Mouse (Mus musculus) intestine, postnatal 0 days (tissue): ENCODE measurements around the gene Entpd1. TPM values are rescaled to one million over a fixed set of nuclear protein-coding genes. Genes with fewer than 3 reads are reported as not detected.

Experiments
- ATAC-seq: fragments of 200-750 bp; cut with Nextera tagmentation; 2 replicates; pipeline ENCODE4 v1.8.0; 2017; ENCODE audit warnings: mild to moderate bottlenecking, moderate TSS enrichment, moderate library complexity
- H3K27ac ChIP-seq: fragments of 300-500 bp; sonication (generic); 2 replicates; pipeline ENCODE4 v1.5.1; 2014; ENCODE audit warnings: mild to moderate bottlenecking, low read depth, low read length, moderate library complexity
- H3K27me3 ChIP-seq: fragments of 300-500 bp; sonication (generic); replicated peaks from 2 replicates; pipeline ENCODE4 v1.6.1; 2014; ENCODE audit warnings: low read length, mixed read lengths; ENCODE audit not compliant: control insufficient read depth, insufficient read depth
- H3K36me3 ChIP-seq: fragments of 300-500 bp; sonication (generic); 2 replicates; pipeline ENCODE4 v1.6.1; 2014; ENCODE audit warnings: mild to moderate bottlenecking, moderate library complexity; ENCODE audit not compliant: control insufficient read depth, insufficient read depth
- H3K4me1 ChIP-seq: fragments of 300-500 bp; sonication (generic); replicated peaks from 2 replicates; pipeline ENCODE4 v1.6.1; 2014; ENCODE audit warnings: antibody characterized with exemption, low read length, mixed read lengths; ENCODE audit not compliant: control insufficient read depth, insufficient read depth
- H3K4me2 ChIP-seq: fragments of 300-500 bp; sonication (generic); replicated peaks from 2 replicates; pipeline ENCODE4 v1.6.1; 2014; ENCODE audit warnings: low read depth, mild to moderate bottlenecking, moderate library complexity
- H3K4me3 ChIP-seq: fragments of 300-500 bp; sonication (generic); 2 replicates; pipeline ENCODE4 v1.5.1; 2014; ENCODE audit warnings: low read depth, low read length
- H3K9ac ChIP-seq: fragments of 300-500 bp; sonication (generic); 2 replicates; pipeline ENCODE4 v1.6.1; 2014; ENCODE audit warnings: mild to moderate bottlenecking, low read depth, low read length
- H3K9me3 ChIP-seq: fragments of 300-500 bp; sonication (generic); 2 replicates; pipeline ENCODE4 v1.6.1; 2016; ENCODE audit warnings: mixed run types; ENCODE audit not compliant: control insufficient read depth
- CTCF ChIP-seq: sonication (generic); IDR thresholded peaks from 2 replicates; pipeline ENCODE4 v1.5.1; 2016; ENCODE audit warnings: low read depth, mild to moderate bottlenecking, control low read depth, antibody characterized with exemption, moderate library complexity
- WGBS: fragments of 180-500 bp; shearing (Covaris S2); extraction: QIAGEN DNeasy Blood & Tissue Kit; methylation state at CpG from one replicate; pipeline ENCODE4 v1.1.7; 2014; 5-methylcytosine and 5-hydroxymethylcytosine counted together
- polyA plus RNA-seq: library from polyadenylated mRNA; unstranded; fragments of >200 nt; fragmentation: Nextera tagmentation; extraction: Ambion mirVana; gene quantifications from 2 replicates; pipeline ENCODE4 v1.2.1, GENCODE M21; 2015

Entpd1 gene
- polyA plus RNA-seq, 1 experiment from 2014 or later = 6.8 TPM

DNA sequence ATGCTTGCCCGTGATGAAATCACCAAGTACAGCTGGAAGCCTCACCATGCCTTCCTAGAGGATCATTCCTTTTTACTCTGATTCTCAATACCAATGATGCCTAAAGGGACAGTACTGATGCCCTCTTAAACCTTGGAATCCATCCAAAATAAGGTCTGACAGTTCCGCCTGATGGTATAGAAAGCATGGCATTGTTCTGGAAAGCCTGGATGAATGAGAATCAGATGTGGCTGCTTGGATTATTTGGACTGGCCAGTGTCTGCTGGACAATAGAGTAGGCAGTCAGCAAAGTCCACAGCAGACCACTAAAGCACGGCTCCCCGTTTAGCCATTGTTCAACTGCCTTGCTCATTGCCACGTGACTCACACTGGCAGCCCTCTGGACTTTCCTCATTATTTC is 87.7 kb downstream of the Entpd1 start:
- Histone ChIP-seq H3K27me3 (no peaks in the 10 kb centered on the region), H3K4me2 (no peak overlapping the region), H3K36me3 (no peaks in the 10 kb centered on the region), H3K27ac (no peak overlapping the region), H3K4me1 (no peaks in the 10 kb centered on the region), H3K9ac (no peak overlapping the region), H3K9me3 (no peaks in the 10 kb centered on the region), H3K4me3 (no peak overlapping the region)
- ATAC-seq = no peak
- no peak for TF ChIP-seq CTCF
- WGBS = 87% methylated on average over 5 of the region's 5 CpGs

DNA sequence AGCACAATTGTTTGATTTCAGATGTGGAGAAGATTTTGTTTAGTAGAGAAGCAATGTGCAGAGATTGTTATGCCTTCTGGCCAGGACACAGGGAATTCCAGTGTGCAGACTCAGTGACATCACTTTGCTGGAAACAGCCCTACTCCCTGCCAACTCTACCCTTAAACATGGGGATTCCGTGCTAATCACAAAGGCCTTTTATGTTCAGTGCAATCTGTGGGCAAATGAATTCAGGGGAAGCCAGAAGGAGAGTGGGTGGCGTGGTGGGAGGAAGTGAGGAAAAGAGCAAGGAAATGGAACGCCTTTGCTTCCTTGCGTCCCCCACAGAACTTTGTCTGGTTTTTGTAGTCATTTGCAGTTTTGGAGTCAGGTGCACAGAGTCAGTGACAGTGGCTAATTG is 90.2 kb downstream of the Entpd1 start:
- no peak for ATAC-seq
- Histone ChIP-seq H3K27me3 (no peaks in the 10 kb centered on the region), H3K36me3 (no peaks in the 10 kb centered on the region), H3K4me2 (no peak overlapping the region), H3K9me3 (no peaks in the 10 kb centered on the region), H3K4me3 (no peak overlapping the region), H3K9ac (no peak overlapping the region), H3K4me1 (no peaks in the 10 kb centered on the region), H3K27ac (no peak overlapping the region)
- TF ChIP-seq CTCF = no peak
- 51% methylated on average over 4 of the region's 4 CpGs for WGBS

DNA sequence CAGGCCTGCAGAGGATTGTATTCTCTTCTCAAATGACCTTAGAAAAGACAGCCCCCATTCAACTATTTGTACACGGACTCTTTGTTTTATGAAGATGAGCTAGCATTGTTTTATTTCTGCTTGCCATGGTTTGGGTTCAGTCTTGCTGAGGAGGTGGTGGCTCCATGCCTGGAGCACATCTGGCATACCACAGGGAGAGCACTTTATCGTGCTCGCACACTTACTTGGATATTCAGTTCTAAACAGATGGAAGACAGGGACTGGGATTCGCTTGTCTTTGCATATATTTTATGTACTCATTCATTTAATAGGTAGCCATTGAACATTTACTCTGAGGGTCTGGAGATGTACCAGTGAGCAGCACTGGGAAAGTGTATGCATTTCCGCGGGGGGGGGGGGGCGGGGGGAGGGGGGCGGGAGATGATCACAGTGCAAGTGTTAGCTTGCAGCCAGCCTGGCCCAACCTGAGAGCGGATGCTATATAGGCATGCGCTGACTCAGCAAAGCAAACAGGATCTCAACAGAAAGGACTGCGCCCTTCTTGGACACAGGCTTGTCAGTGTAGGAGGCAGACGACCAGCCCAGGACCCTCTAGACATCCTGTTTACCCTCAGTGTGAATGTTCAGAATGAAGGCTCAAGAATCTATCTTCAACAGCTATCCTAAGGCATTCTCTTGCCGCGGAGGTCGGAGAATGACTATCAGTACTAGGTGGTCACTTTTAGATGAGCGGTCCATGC is 100.9 kb downstream of the Entpd1 start:
- no peak for TF ChIP-seq CTCF
- H3K36me3 ChIP-seq = no peaks in the 10 kb centered on the region
- H3K4me3 ChIP-seq = no peak overlapping the region
- ATAC-seq = no peak
- no peak overlapping the region for H3K27ac ChIP-seq
- WGBS = 71% methylated on average over 16 of the region's 16 CpGs
- H3K4me2 ChIP-seq = no peak overlapping the region
- no peaks in the 10 kb centered on the region for H3K4me1 ChIP-seq
- H3K27me3 ChIP-seq = no peaks in the 10 kb centered on the region
- no peaks in the 10 kb centered on the region for H3K9me3 ChIP-seq
- H3K9ac ChIP-seq = no peak overlapping the region

DNA sequence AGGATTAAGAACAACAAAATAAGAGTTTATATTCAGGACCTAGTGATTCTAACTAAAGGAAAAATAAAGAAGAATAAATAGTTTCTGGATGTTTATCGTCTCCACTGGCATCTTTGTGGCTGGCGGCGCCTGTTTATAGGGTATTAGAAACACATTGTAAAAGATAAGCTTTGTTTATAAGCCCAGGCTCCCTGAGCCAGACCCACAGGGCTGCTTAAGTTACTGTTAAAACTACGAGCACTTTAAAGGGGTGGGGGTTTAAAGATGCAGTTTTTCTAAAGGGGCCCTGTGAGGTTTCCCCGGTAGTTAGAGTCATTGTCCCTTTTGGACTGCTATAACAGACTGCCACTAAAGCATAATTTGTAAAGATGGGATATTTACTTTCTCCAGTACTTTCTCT is 102.5 kb downstream of the Entpd1 start:
- ATAC-seq = no peak
- TF ChIP-seq CTCF = no peak
- no peak overlapping the region for H3K9ac ChIP-seq
- 58% methylated on average over 5 of the region's 5 CpGs for WGBS
- no peak overlapping the region for H3K4me3 ChIP-seq
- H3K9me3 ChIP-seq = no peaks in the 10 kb centered on the region
- H3K27me3 ChIP-seq = no peaks in the 10 kb centered on the region
- no peak overlapping the region for H3K27ac ChIP-seq
- no peak overlapping the region for H3K4me2 ChIP-seq
- no peaks in the 10 kb centered on the region for H3K36me3 ChIP-seq
- H3K4me1 ChIP-seq = no peaks in the 10 kb centered on the region

DNA sequence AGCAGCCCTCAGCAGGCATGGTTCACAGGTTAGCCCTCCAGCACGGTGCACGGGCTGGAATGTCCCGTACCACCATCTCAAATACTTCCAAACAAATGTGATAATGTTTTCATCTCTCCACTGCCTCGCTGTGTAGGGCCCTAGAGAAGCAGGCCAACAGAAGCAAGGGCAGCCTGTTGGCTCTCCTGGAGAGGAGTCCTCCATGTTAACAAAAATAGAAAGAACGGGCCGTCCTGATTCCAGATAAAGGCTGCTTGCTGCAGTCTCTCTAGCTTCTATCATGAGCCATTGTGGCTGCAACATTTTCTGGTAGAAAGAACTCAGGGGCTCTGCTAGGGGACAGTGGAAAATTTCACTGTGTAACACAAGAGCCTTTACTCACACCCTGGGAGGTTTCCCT is 104.8 kb downstream of the Entpd1 start:
- H3K27me3 ChIP-seq = no peaks in the 10 kb centered on the region
- TF ChIP-seq CTCF = no peak
- no peaks in the 10 kb centered on the region for H3K36me3 ChIP-seq
- H3K4me3 ChIP-seq = no peak overlapping the region
- H3K9ac ChIP-seq = no peak overlapping the region
- no peaks in the 10 kb centered on the region for H3K9me3 ChIP-seq
- no peaks in the 10 kb centered on the region for H3K4me1 ChIP-seq
- H3K4me2 ChIP-seq = no peak overlapping the region
- no peak overlapping the region for H3K27ac ChIP-seq
- no peak for ATAC-seq
- WGBS = 72% methylated on average over 6 of the region's 6 CpGs

DNA sequence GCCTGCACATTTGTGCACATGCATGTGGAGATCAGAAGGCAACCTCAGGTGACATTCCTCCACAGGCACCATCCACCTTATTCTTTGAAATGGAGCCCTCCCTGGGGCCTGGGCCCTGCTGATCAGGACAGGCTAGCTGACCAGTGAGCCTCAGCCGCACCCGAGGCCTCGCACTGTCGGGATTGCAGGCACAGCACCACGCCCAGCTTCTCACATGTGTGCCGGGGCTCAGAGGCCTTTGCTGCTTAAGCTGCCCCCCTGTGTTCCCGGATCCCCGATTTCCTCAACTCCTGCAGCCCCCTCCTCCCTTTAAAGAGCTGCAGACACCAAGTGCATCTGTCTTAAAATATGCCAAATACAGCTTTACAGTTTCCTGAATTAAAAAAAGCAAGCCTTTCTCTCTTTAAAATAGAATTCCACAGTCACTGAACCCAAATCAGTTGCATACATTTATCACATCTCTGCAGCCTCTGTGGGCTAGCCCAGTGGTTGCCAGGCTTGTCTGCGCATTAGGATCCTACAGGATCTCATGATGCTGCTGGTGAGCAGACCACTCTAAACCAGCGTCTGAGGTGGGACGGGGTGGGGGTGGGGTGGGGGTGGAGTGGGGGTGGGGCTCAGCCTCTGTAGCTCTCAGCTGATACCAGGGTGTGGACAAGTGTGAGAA is 107.4 kb downstream of the Entpd1 start:
- Histone ChIP-seq H3K4me3 (no peak overlapping the region), H3K36me3 (no peaks in the 10 kb centered on the region), H3K4me1 (no peaks in the 10 kb centered on the region), H3K27me3 (no peaks in the 10 kb centered on the region), H3K9me3 (no peaks in the 10 kb centered on the region), H3K4me2 (no peak overlapping the region), H3K9ac (no peak overlapping the region), H3K27ac (no peak overlapping the region)
- no peak for TF ChIP-seq CTCF
- ATAC-seq = no peak
- WGBS = 36% methylated on average over 11 of the region's 11 CpGs
